Mouse (Mus musculus) bone marrow macrophage, adult 2 months (primary cell): Measurements from ENCODE around the gene Tmem120b.

Experiments
- CTCF ChIP-seq: IDR thresholded peaks from 2 replicates; pipeline ENCODE4 v1.5.1; 2012; ENCODE audit warnings: low read depth, mild to moderate bottlenecking, low read length, moderate library complexity
- POLR2A ChIP-seq: IDR thresholded peaks from 2 replicates; pipeline ENCODE4 v1.6.1; 2012; ENCODE audit warnings: mild to moderate bottlenecking, low read depth, low read length, borderline replicate concordance

- TF ChIP-seq CTCF (no peak), POLR2A (no peak)
Observed at GRCm38 (mm10) chr5:123159866-123160265, 91.7 kb downstream of the Tmem120b start.
